Mouse (Mus musculus): Measurements from ENCODE around the gene Rasl12. TPM values are rescaled to one million over a fixed set of nuclear protein-coding genes. Genes with fewer than 3 reads are reported as not detected.

The Rasl12 gene
- polyA plus RNA-seq, 1 experiment from 2014 or later = 6.0 TPM

DNA sequence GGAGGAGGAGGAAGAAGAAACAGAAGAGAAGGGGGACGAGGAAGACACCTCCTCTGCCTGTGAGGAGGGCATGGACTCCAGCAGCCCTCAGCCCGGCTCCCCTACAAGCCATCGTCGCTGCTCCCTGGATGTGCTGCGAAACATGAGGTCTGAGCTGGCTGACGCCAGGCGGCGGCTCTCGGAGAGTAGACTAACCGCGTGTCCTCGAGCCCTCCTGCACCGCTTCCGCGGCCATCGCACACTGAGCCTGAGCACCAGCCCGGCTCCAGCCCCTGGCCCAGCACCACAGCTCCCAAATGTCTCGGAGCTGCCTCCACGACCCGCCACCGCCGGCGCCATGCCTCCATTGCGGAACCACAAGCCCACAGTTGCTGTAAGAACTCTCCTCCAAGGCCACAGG, 26.6 kb upstream of the Rasl12 start:
- DNase-seq (ENCODE audit: low spot score) = no peak
- H3K4me3 ChIP-seq (ENCODE audit: low read depth, low read length) = no peak overlapping the region
- no peaks in the 10 kb centered on the region for H3K27me3 ChIP-seq (ENCODE audit: control insufficient read depth, insufficient read depth, low read length)
- H3K9ac ChIP-seq (ENCODE audit: low read depth, low read length) = no peak overlapping the region
- H3K27ac ChIP-seq (ENCODE audit: low read depth, low read length) = no peak overlapping the region
- 78% methylated on average over 24 of the region's 24 CpGs for WGBS
- no peaks in the 10 kb centered on the region for H3K36me3 ChIP-seq (ENCODE audit: control insufficient read depth, insufficient read depth, low read length)
- no peaks in the 10 kb centered on the region for H3K4me1 ChIP-seq (replicated peaks; ENCODE audit: control insufficient read depth, insufficient read depth, low read length)
- no peaks in the 10 kb centered on the region for H3K9me3 ChIP-seq (ENCODE audit: control insufficient read depth, low read length)
- no peak for ATAC-seq (ENCODE audit: low FRiP score)
- no peak overlapping the region for H3K4me2 ChIP-seq (replicated peaks; ENCODE audit: low read depth, low read length)

DNA sequence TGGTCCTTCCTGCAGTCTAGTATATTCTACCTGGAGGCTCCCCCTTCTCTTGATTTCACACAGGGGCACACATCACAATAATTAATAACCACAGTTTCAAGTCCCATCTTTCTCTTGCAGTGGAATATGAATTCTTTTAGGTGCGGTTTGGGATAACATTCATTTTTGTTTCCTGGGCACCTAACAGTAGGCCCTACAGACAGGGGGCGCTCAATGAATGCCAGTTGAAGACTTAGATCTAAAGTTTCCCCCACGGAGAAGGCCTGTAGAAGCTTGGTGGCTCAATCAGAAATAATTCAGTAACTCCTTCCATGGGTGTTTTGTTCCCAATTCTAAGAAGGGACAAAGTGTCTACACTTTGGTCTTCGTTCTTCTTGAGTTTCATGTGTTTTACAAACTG, 25.9 kb upstream of the Rasl12 start:
- no peaks in the 10 kb centered on the region for H3K27me3 ChIP-seq (ENCODE audit: control insufficient read depth, insufficient read depth, low read length)
- H3K4me2 ChIP-seq (replicated peaks; ENCODE audit: low read depth, low read length) = no peak overlapping the region
- H3K27ac ChIP-seq (ENCODE audit: low read depth, low read length) = no peak overlapping the region
- ATAC-seq (ENCODE audit: low FRiP score) (no peak), DNase-seq (ENCODE audit: low spot score) (no peak)
- WGBS = 77% methylated on average over 4 of the region's 4 CpGs
- H3K36me3 ChIP-seq (ENCODE audit: control insufficient read depth, insufficient read depth, low read length) = no peaks in the 10 kb centered on the region
- no peak overlapping the region for H3K9ac ChIP-seq (ENCODE audit: low read depth, low read length)
- H3K9me3 ChIP-seq (ENCODE audit: control insufficient read depth, low read length) = no peaks in the 10 kb centered on the region
- no peaks in the 10 kb centered on the region for H3K4me1 ChIP-seq (replicated peaks; ENCODE audit: control insufficient read depth, insufficient read depth, low read length)
- H3K4me3 ChIP-seq (ENCODE audit: low read depth, low read length) = no peak overlapping the region

- H3K27ac ChIP-seq (ENCODE audit: low read depth, low read length) = no peak overlapping the region
- H3K9me3 ChIP-seq (ENCODE audit: control insufficient read depth, low read length) = no peaks in the 10 kb centered on the region
- no peaks in the 10 kb centered on the region for H3K27me3 ChIP-seq (ENCODE audit: control insufficient read depth, insufficient read depth, low read length)
- H3K36me3 ChIP-seq (ENCODE audit: control insufficient read depth, insufficient read depth, low read length) = no peaks in the 10 kb centered on the region
- H3K4me2 ChIP-seq (replicated peaks; ENCODE audit: low read depth, low read length) = no peak overlapping the region
- ATAC-seq (ENCODE audit: low FRiP score) = no peak
- no peak overlapping the region for H3K9ac ChIP-seq (ENCODE audit: low read depth, low read length)
- H3K4me1 ChIP-seq (replicated peaks; ENCODE audit: control insufficient read depth, insufficient read depth, low read length) = no peaks in the 10 kb centered on the region
- WGBS = 86% methylated on average over 5 of the region's 5 CpGs
- no peak overlapping the region for H3K4me3 ChIP-seq (ENCODE audit: low read depth, low read length)
- DNase-seq (ENCODE audit: low spot score) = no peak
Observed at GRCm38 (mm10) chr9:65374468-65375162, 23.7 kb upstream of the Rasl12 start.

GRCm38 (mm10) chr9:65375163-65375934, 23.0 kb upstream of the Rasl12 start:
- Histone ChIP-seq H3K27ac (ENCODE audit: low read depth, low read length) (no peak overlapping the region), H3K4me3 (ENCODE audit: low read depth, low read length) (no peak overlapping the region), H3K36me3 (ENCODE audit: control insufficient read depth, insufficient read depth, low read length) (no peaks in the 10 kb centered on the region), H3K9ac (ENCODE audit: low read depth, low read length) (no peak overlapping the region), H3K9me3 (ENCODE audit: control insufficient read depth, low read length) (no peaks in the 10 kb centered on the region), H3K4me2 (replicated peaks; ENCODE audit: low read depth, low read length) (no peak overlapping the region), H3K27me3 (ENCODE audit: control insufficient read depth, insufficient read depth, low read length) (no peaks in the 10 kb centered on the region), H3K4me1 (replicated peaks; ENCODE audit: control insufficient read depth, insufficient read depth, low read length) (no peaks in the 10 kb centered on the region)
- no peak for ATAC-seq (ENCODE audit: low FRiP score)
- no peak for DNase-seq (ENCODE audit: low spot score)
- WGBS = 89% methylated on average over 9 of the region's 9 CpGs

DNA sequence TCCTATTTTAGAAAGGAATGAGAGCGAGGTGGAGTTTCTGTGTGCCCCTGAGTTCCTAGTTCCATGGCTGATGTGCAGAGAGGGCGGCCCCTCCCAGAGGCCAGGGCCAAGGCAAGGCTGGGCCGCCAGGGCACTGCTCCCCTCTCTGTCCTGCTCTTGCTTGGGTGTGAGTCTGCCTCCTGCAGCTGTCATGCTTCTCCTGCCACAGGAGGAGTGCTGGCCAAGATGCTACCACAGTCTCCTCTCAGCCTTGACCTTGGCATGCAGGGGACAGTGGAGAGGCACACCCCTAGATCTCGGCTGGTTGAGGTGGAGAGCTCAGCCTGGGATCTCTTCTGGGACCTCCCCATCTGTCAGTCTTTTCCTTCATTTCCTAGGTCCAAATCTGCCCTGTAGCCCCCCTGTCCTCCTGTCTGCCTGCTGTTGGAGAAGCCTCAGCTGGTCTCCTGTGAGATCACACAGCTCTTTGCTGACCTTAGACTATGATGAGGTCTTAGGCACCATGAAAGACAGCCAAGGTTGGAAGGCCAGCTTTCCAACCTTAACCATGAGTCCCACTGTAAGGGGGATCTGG, 17.2 kb upstream of the Rasl12 start:
- 74% methylated on average over 4 of the region's 4 CpGs for WGBS
- no peaks in the 10 kb centered on the region for H3K36me3 ChIP-seq (ENCODE audit: control insufficient read depth, insufficient read depth, low read length)

DNA sequence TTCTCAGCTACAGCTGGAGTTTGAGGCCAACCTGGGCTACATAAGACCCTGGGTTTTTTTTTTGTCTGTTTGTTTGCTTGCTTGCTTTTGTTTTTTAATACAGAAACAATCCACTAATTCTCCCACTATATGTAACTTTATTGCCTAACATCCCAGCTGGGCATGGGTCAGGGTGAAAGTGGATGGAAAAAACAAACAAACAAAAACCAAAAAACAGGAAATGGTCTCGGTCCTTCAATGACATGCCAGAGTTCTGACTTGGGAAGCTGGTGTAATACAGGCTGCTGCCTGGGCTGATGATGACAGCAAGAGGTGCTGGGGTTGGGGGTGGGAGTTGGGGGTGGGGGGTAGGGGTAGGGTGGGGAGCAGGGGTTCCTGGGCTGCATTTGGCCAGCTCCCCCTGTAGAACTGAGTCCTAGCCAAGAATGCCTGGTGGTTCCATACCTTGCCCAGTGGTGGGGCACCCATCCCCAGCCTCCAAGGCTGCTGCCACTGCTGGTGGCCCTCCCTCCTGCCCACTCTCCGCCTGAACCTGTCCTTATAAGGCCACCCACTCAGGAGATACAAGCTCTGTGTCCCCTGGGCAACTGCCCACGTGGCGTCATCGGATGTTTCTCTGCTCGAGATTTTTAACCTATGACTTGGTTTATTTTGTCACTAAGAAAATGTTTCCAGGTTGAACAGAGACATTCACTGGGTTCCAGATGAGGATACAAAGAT, 16.1 kb upstream of the Rasl12 start:
- Histone ChIP-seq H3K4me2 (replicated peaks; ENCODE audit: low read depth, low read length) (no peak overlapping the region), H3K27me3 (ENCODE audit: control insufficient read depth, insufficient read depth, low read length) (no peaks in the 10 kb centered on the region), H3K36me3 (ENCODE audit: control insufficient read depth, insufficient read depth, low read length) (no peaks in the 10 kb centered on the region), H3K4me1 (replicated peaks; ENCODE audit: control insufficient read depth, insufficient read depth, low read length) (no peaks in the 10 kb centered on the region), H3K9ac (ENCODE audit: low read depth, low read length) (no peak overlapping the region), H3K27ac (ENCODE audit: low read depth, low read length) (no peak overlapping the region), H3K4me3 (ENCODE audit: low read depth, low read length) (no peak overlapping the region), H3K9me3 (ENCODE audit: control insufficient read depth, low read length) (no peaks in the 10 kb centered on the region)
- no peak for DNase-seq (ENCODE audit: low spot score)
- 75% methylated on average over 6 of the region's 6 CpGs for WGBS
- ATAC-seq (ENCODE audit: low FRiP score) = no peak

More for the DNA sequence above, 17.2 kb upstream of the Rasl12 start:
- no peak overlapping the region for H3K9ac ChIP-seq (ENCODE audit: low read depth, low read length)
- no peaks in the 10 kb centered on the region for H3K27me3 ChIP-seq (ENCODE audit: control insufficient read depth, insufficient read depth, low read length)
- ATAC-seq (ENCODE audit: low FRiP score) = no peak
- no peak overlapping the region for H3K27ac ChIP-seq (ENCODE audit: low read depth, low read length)
- no peak overlapping the region for H3K4me3 ChIP-seq (ENCODE audit: low read depth, low read length)
- no peak for DNase-seq (ENCODE audit: low spot score)
- H3K9me3 ChIP-seq (ENCODE audit: control insufficient read depth, low read length) = no peaks in the 10 kb centered on the region
- H3K4me2 ChIP-seq (replicated peaks; ENCODE audit: low read depth, low read length) = no peak overlapping the region
- no peaks in the 10 kb centered on the region for H3K4me1 ChIP-seq (replicated peaks; ENCODE audit: control insufficient read depth, insufficient read depth, low read length)

GRCm38 (mm10) chr9:65382751-65383097, 15.6 kb upstream of the Rasl12 start:
- Histone ChIP-seq H3K9ac (ENCODE audit: low read depth, low read length) (no peak overlapping the region), H3K27me3 (ENCODE audit: control insufficient read depth, insufficient read depth, low read length) (no peaks in the 10 kb centered on the region), H3K4me1 (replicated peaks; ENCODE audit: control insufficient read depth, insufficient read depth, low read length) (no peaks in the 10 kb centered on the region), H3K36me3 (ENCODE audit: control insufficient read depth, insufficient read depth, low read length) (no peaks in the 10 kb centered on the region), H3K4me2 (replicated peaks; ENCODE audit: low read depth, low read length) (no peak overlapping the region), H3K4me3 (ENCODE audit: low read depth, low read length) (no peak overlapping the region), H3K9me3 (ENCODE audit: control insufficient read depth, low read length) (no peaks in the 10 kb centered on the region), H3K27ac (ENCODE audit: low read depth, low read length) (no peak overlapping the region)
- DNase-seq (ENCODE audit: low spot score) (no peak), ATAC-seq (ENCODE audit: low FRiP score) (no peak)
- 48% methylated on average over 3 of the region's 3 CpGs for WGBS

- Histone ChIP-seq H3K9ac (ENCODE audit: low read depth, low read length) (no peak overlapping the region), H3K4me2 (replicated peaks; ENCODE audit: low read depth, low read length) (no peak overlapping the region), H3K36me3 (ENCODE audit: control insufficient read depth, insufficient read depth, low read length) (no peaks in the 10 kb centered on the region), H3K9me3 (ENCODE audit: control insufficient read depth, low read length) (no peaks in the 10 kb centered on the region), H3K4me3 (ENCODE audit: low read depth, low read length) (no peak overlapping the region), H3K4me1 (replicated peaks; ENCODE audit: control insufficient read depth, insufficient read depth, low read length) (no peaks in the 10 kb centered on the region), H3K27ac (ENCODE audit: low read depth, low read length) (no peak overlapping the region), H3K27me3 (ENCODE audit: control insufficient read depth, insufficient read depth, low read length) (0 out of 2 replicates have a peak, but pooled peaks cover 3% of the 10 kb centered on the region)
- ATAC-seq (ENCODE audit: low FRiP score) (no peak), DNase-seq (ENCODE audit: low spot score) (no peak)
- 69% methylated on average over 3 of the region's 3 CpGs for WGBS
Observed at GRCm38 (mm10) chr9:65384276-65384675, 14.0 kb upstream of the Rasl12 start.
